Mouse (Mus musculus) hindbrain, embryonic 12.5 days (tissue): ENCODE measurements around the gene Gm5148. TPM values are rescaled to one million over a fixed set of nuclear protein-coding genes. Genes with fewer than 3 reads are reported as not detected.

ENCODE experiments used
- ATAC-seq: fragments of 200-750 bp; cut with Nextera tagmentation; 2 replicates; pipeline ENCODE4 v1.8.0; 2017; ENCODE audit warnings: moderate TSS enrichment; ENCODE audit not compliant: low FRiP score
- H3K27ac ChIP-seq: fragments of 300-500 bp; sonication (generic); 2 replicates; pipeline ENCODE4 v1.5.1; 2016; ENCODE audit warnings: mild to moderate bottlenecking
- H3K27me3 ChIP-seq: fragments of 300-500 bp; sonication (generic); 2 replicates; pipeline ENCODE4 v1.6.1; 2016; ENCODE audit warnings: mild to moderate bottlenecking
- H3K36me3 ChIP-seq: fragments of 300-500 bp; sonication (generic); 2 replicates; pipeline ENCODE4 v1.6.1; 2016; ENCODE audit warnings: mild to moderate bottlenecking
- H3K4me1 ChIP-seq: fragments of 300-500 bp; sonication (generic); 2 replicates; pipeline ENCODE4 v1.6.1; 2016
- H3K4me2 ChIP-seq: fragments of 300-500 bp; sonication (generic); replicated peaks from 2 replicates; pipeline ENCODE4 v1.6.1; 2016; ENCODE audit warnings: mild to moderate bottlenecking
- H3K4me3 ChIP-seq: fragments of 300-500 bp; sonication (generic); 2 replicates; pipeline ENCODE4 v1.5.1; 2016; ENCODE audit warnings: mild to moderate bottlenecking
- H3K9ac ChIP-seq: fragments of 300-500 bp; sonication (generic); 2 replicates; pipeline ENCODE4 v1.6.1; 2016; ENCODE audit warnings: mild to moderate bottlenecking, moderate library complexity
- H3K9me3 ChIP-seq: fragments of 300-500 bp; sonication (generic); replicated peaks from 2 replicates; pipeline ENCODE4 v1.6.1; 2016; ENCODE audit warnings: mild to moderate bottlenecking
- WGBS: fragments of 180-500 bp; shearing (Covaris S2); methylation state at CpG from one replicate; pipeline ENCODE4 v1.1.7; 2016; 5-methylcytosine and 5-hydroxymethylcytosine counted together
- polyA plus RNA-seq: library from polyadenylated mRNA; unstranded; fragments of >200 nt; fragmentation: Nextera tagmentation; extraction: Ambion mirVana; gene quantifications from 2 replicates; pipeline ENCODE4 v1.2.1, GENCODE M21; 2016

Gm5148 gene
- polyA plus RNA-seq, 1 experiment from 2014 or later = 3.9 TPM

DNA sequence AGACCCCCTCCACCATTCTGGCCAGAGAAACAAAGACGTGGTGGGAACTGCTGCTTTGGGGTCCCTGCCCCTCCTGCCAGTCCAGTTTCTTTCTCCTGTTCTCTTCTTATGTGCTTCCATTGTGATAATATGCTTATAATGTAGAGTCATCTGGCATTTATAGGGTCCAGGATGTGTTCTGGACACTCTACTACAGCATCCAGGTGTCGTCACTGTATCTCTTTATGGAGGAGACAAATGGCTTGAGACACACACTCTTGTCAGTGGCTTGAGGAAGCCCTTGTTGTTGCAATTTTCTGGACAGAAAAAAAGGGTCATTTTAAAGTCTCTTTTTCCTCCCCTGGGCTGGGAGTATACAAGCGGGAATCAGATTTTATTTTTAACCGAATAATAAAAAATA is 33.3 kb upstream of the Gm5148 start:
- Histone ChIP-seq H3K4me2 (0 out of 2 replicates have a peak overlapping the region, but pooled peaks have one; percentile 36), H3K4me1 (peaks cover 14% of the 10 kb centered on the region), H3K9ac (0 out of 2 replicates have a peak overlapping the region, but pooled peaks have one; percentile 19), H3K27ac (no peak overlapping the region), H3K27me3 (no peaks in the 10 kb centered on the region), H3K36me3 (no peaks in the 10 kb centered on the region), H3K4me3 (no peak overlapping the region), H3K9me3 (no peaks in the 10 kb centered on the region)
- 26% methylated on average over 4 of the region's 4 CpGs for WGBS
- ATAC-seq = peak; percentile 56; the same call in 1 of the 2 replicates

- no peaks in the 10 kb centered on the region for H3K27me3 ChIP-seq
- no peaks in the 10 kb centered on the region for H3K36me3 ChIP-seq
- H3K4me1 ChIP-seq = peaks cover 14% of the 10 kb centered on the region
- no peaks in the 10 kb centered on the region for H3K9me3 ChIP-seq
- no peak overlapping the region for H3K4me2 ChIP-seq
- no peak overlapping the region for H3K4me3 ChIP-seq
- no peak overlapping the region for H3K27ac ChIP-seq
- ATAC-seq = no peak
- H3K9ac ChIP-seq = no peak overlapping the region
- WGBS = 66% methylated on average over 2 of the region's 2 CpGs
These were observed 31.7 kb upstream of the Gm5148 start for GRCm38 (mm10) chr3:37756005-37756404.

DNA sequence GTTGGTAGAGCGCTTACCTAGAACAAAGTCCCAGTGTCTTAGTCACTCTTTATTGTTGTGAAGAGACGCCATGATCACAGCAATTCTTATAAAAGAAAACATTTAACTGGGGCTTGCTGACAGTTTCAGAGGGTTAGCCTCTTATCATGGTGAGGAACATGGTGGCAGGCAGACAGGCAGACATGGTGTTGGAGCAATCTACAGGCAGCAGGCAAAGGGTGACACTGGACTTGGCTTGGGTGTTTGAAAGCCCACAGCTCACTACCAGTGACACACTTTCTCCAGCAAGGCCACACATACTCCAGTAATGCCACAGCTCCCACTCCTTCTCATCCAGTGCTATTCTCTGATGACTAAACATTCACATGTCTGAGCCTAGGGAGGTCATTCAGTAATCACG is 30.3 kb upstream of the Gm5148 start:
- 87% methylated on average over 3 of the region's 3 CpGs for WGBS
- no peak overlapping the region for H3K4me3 ChIP-seq
- peaks cover 14% of the 10 kb centered on the region for H3K4me1 ChIP-seq
- ATAC-seq = no peak
- H3K27me3 ChIP-seq = no peaks in the 10 kb centered on the region
- no peak overlapping the region for H3K4me2 ChIP-seq
- H3K9ac ChIP-seq = no peak overlapping the region
- no peak overlapping the region for H3K27ac ChIP-seq
- H3K9me3 ChIP-seq = no peaks in the 10 kb centered on the region
- no peaks in the 10 kb centered on the region for H3K36me3 ChIP-seq

GRCm38 (mm10) chr3:37753148-37753547 is 28.9 kb upstream of the Gm5148 start:
- peaks cover 8% of the 10 kb centered on the region for H3K4me1 ChIP-seq
- H3K4me3 ChIP-seq = no peak overlapping the region
- H3K4me2 ChIP-seq = no peak overlapping the region
- no peaks in the 10 kb centered on the region for H3K9me3 ChIP-seq
- H3K36me3 ChIP-seq = no peaks in the 10 kb centered on the region
- no peak overlapping the region for H3K9ac ChIP-seq
- H3K27me3 ChIP-seq = no peaks in the 10 kb centered on the region
- no peak overlapping the region for H3K27ac ChIP-seq
- WGBS = 90% methylated on average over 3 of the region's 3 CpGs
- ATAC-seq = no peak

DNA sequence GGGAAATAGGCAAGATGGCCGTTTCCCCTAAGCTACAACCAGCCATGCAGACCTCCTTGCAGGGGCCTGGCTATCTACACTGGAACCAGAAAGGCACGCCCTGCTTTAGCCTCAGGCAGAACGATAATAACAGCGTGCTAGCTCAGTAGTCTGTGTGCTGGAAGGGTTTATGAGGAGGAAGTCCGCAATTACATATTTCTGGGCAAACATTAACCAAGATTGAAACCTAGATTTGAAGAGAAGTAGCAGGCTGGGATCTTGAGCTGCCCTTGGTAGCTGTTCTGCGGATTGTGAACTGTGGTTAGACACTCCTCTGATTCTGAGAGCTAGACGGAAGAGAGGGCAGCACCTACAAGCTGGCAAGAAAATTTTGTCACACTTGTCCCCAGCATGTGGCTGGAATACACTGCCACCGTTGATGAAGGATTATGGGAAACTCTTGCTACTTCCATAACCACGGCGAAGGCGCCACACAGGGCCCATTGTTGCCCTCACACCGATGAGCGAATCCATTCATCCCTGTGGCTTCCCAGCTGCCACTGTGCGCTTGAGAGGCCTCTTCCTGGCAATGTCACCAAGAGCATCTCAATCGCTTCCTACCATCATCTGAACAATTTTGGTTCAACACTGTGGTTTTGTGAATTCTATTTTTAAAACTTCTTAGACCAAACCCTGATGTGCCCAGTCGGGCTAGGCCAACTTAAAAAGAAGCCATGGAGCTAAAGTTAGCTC is 23.9 kb upstream of the Gm5148 start:
- WGBS = 87% methylated on average over 16 of the region's 16 CpGs
- no peak for ATAC-seq

GRCm38 (mm10) chr3:37747258-37748001 is 23.1 kb upstream of the Gm5148 start:
- Histone ChIP-seq H3K27me3 (no peaks in the 10 kb centered on the region; the same call in 1 of the 2 replicates), H3K4me3 (no peak overlapping the region), H3K27ac (no peak overlapping the region), H3K9ac (no peak overlapping the region), H3K36me3 (no peaks in the 10 kb centered on the region), H3K4me1 (no peaks in the 10 kb centered on the region), H3K4me2 (no peak overlapping the region), H3K9me3 (no peaks in the 10 kb centered on the region)
- no peak for ATAC-seq
- WGBS = 89% methylated on average over 9 of the region's 9 CpGs

More for the DNA sequence above, 23.9 kb upstream of the Gm5148 start:
- Histone ChIP-seq H3K9ac (no peak overlapping the region), H3K27me3 (no peaks in the 10 kb centered on the region; the same call in 1 of the 2 replicates), H3K9me3 (no peaks in the 10 kb centered on the region), H3K4me3 (no peak overlapping the region), H3K4me2 (no peak overlapping the region), H3K4me1 (no peaks in the 10 kb centered on the region), H3K27ac (no peak overlapping the region), H3K36me3 (no peaks in the 10 kb centered on the region)

DNA sequence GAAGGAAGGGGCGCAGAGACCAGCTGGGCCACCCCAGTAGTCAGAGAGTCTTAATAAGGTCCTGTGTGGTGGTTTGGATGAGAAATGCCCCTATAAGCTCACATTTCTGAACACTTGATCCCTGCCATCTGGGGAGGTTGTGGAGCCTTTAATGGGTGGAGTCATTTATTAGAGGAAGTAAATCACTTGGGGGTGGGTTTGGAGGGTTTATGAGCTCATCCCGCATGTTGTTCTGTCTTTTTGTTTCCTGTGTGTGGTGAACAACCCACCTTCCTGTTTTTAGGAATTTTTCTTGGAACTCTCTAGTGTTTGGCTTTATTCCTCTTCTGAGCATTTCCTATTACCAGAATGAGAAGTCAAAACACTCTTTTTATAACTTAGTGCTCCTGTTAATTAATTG is 19.8 kb upstream of the Gm5148 start:
- H3K4me3 ChIP-seq = no peak overlapping the region
- 82% methylated on average over 2 of the region's 2 CpGs for WGBS
- H3K4me2 ChIP-seq = no peak overlapping the region
- no peak overlapping the region for H3K9ac ChIP-seq
- no peak for ATAC-seq
- H3K36me3 ChIP-seq = no peaks in the 10 kb centered on the region
- no peaks in the 10 kb centered on the region; the same call in 1 of the 2 replicates for H3K27me3 ChIP-seq
- no peaks in the 10 kb centered on the region for H3K4me1 ChIP-seq
- H3K9me3 ChIP-seq = no peaks in the 10 kb centered on the region
- no peak overlapping the region; the same call in 1 of the 2 replicates for H3K27ac ChIP-seq

DNA sequence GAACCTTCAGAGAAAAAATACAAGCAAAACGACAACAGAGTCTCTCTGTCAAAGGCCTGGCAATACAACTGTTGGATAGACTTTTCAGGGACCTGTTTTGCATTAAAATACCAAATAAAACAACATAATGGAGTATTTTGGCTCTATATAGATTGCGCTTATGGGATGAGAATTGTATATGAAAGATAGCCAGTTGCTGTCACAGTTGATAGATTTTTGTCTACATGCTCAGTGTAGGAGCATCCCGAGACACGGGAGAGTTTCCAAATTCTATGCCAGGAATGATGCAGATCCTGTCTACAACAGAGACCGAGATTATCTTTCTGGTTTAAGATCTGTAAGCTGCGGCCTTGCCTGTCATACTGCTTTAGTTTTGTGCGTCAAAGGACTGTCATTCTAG is 15.7 kb upstream of the Gm5148 start:
- Histone ChIP-seq H3K4me1 (peaks cover 9% of the 10 kb centered on the region; the same call in 1 of the 2 replicates), H3K9me3 (no peaks in the 10 kb centered on the region), H3K27ac (no peak overlapping the region), H3K4me2 (no peak overlapping the region), H3K36me3 (no peaks in the 10 kb centered on the region), H3K27me3 (no peaks in the 10 kb centered on the region; the same call in 1 of the 2 replicates), H3K4me3 (no peak overlapping the region), H3K9ac (no peak overlapping the region)
- 87% methylated on average over 7 of the region's 7 CpGs for WGBS
- no peak for ATAC-seq

GRCm38 (mm10) chr3:37738171-37738950 is 14.1 kb upstream of the Gm5148 start:
- Histone ChIP-seq H3K27ac (no peak overlapping the region), H3K27me3 (no peaks in the 10 kb centered on the region; the same call in 1 of the 2 replicates), H3K9me3 (no peaks in the 10 kb centered on the region), H3K4me3 (no peak overlapping the region), H3K4me2 (no peak overlapping the region), H3K36me3 (no peaks in the 10 kb centered on the region), H3K4me1 (peaks cover 9% of the 10 kb centered on the region; the same call in 1 of the 2 replicates), H3K9ac (no peak overlapping the region)
- no peak for ATAC-seq
- WGBS = 80% methylated on average over 17 of the region's 17 CpGs

DNA sequence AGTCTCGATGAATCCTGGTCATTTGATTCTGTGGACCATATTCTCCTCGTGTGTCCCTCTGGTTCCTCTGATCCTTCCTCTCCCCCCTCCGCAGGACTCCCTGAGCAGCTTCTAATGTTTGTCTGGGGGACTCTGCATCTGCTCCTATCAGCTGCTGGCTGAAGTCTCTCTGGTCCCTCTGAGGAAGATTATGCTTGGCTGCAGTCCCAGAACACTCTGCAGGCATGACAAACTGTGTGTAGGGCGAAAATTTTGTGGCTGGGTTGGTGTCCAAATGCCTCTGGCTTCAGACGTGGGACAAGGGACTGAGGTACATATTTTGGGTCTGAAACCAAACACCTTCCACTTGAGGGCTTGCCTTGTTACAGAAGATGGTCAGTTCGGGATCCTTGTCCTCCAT is 13.1 kb upstream of the Gm5148 start:
- Histone ChIP-seq H3K4me3 (no peak overlapping the region), H3K27ac (no peak overlapping the region), H3K4me2 (no peak overlapping the region), H3K4me1 (peaks cover 9% of the 10 kb centered on the region; the same call in 1 of the 2 replicates), H3K9ac (no peak overlapping the region), H3K36me3 (no peaks in the 10 kb centered on the region), H3K27me3 (no peaks in the 10 kb centered on the region), H3K9me3 (no peaks in the 10 kb centered on the region)
- no peak for ATAC-seq
- WGBS = 64% methylated on average over 6 of the region's 6 CpGs

- H3K4me1 ChIP-seq = peaks cover 9% of the 10 kb centered on the region; the same call in 1 of the 2 replicates
- H3K4me2 ChIP-seq = no peak overlapping the region
- WGBS = 79% methylated on average over 6 of the region's 6 CpGs
- no peaks in the 10 kb centered on the region for H3K36me3 ChIP-seq
- H3K27me3 ChIP-seq = no peaks in the 10 kb centered on the region
- no peaks in the 10 kb centered on the region for H3K9me3 ChIP-seq
- H3K9ac ChIP-seq = no peak overlapping the region
- no peak overlapping the region for H3K27ac ChIP-seq
- no peak for ATAC-seq
- no peak overlapping the region for H3K4me3 ChIP-seq
These were observed 10.9 kb upstream of the Gm5148 start for GRCm38 (mm10) chr3:37735166-37735565.

- Histone ChIP-seq H3K4me3 (no peak overlapping the region), H3K27me3 (peaks cover 18% of the 10 kb centered on the region), H3K4me2 (no peak overlapping the region), H3K9ac (no peak overlapping the region), H3K4me1 (peaks cover 16% of the 10 kb centered on the region), H3K36me3 (no peaks in the 10 kb centered on the region), H3K9me3 (no peaks in the 10 kb centered on the region), H3K27ac (no peak overlapping the region)
- peak; percentile 24; the same call in 1 of the 2 replicates for ATAC-seq
- 40% methylated on average over 4 of the region's 4 CpGs for WGBS
These were observed 4.9 kb upstream of the Gm5148 start for GRCm38 (mm10) chr3:37729142-37729541.
